Mouse (Mus musculus) E14TG2a.4 (cell line): ENCODE results near the gene Gbp5.

Experiments
- CTCF ChIP-seq: conservative IDR thresholded peaks from 2 replicates; pipeline ENCODE4 v1.5.1; 2014; ENCODE audit warnings: low read length
- NANOG ChIP-seq: IDR thresholded peaks from 2 replicates; pipeline ENCODE4 v1.6.1; 2014; ENCODE audit warnings: borderline replicate concordance, low read length, mixed read lengths
- POU5F1 ChIP-seq: IDR thresholded peaks from 2 replicates; pipeline ENCODE4 v1.6.1; 2014; ENCODE audit warnings: low read length, borderline replicate concordance

DNA sequence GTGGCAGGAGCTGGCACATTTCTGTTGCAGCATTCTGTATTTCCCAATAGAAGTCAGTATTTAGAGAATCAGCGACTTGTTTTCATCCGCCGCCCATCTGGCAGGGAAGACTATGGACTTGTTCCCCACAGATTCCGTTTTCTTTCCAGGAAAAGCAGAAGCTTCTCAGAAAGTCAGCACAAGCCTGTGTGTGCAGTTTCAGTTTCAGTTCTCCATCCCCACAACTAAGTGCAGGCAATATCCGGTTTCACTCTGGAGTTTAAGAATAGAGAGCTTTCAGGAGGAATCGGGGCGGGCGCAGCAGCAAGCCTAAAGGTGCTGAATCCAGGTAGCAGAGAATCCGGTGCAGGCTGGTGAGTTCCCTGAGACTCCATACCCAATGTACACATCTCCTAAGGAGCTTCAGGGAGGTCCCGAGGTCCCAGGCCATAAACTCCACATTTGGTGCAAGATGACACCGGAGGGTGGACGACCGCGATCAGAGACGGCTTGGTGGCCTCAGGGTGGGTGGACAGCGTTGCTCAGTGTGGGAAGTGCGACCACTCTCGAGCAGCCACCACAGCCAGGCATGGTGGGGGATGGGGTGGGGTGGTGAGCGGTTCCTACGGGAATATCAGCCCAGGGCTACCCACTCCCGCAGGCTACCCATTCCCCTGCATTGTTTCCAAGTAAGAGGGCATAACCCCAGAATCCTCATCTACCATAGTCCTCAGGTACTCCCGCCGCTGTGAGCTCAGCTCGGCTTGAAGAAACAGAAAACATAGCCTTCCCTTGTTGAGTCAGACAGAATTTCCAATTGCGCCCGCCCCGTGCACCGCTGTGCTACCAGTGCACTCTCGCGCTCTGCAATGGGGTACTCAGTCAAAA is 36.5 kb downstream of the Gbp5 start, which contains the start of gene Gbp7:
- TF ChIP-seq CTCF: no peak
- no peak for TF ChIP-seq POU5F1
- TF ChIP-seq NANOG: no peak
